Mouse (Mus musculus) T-helper 17 cell (primary cell): Measurements from ENCODE around the gene Icos.

Experiments
- in situ Hi-C, 2 experiments: fragments of 300-600 bp; cut with MboI, MseI; formaldehyde crosslinking; loops; 1 replicate in 1 of 2; 2 replicates in 1 of 2; pipeline ENCODE4 v1.15.1; 2025; ENCODE audit warnings: high pct_unique_total_duplicates in 2 of 2

Icos gene

GRCm38 (mm10) chr1:61027519-61027918, 49.8 kb downstream of the Icos start:
- in situ Hi-C loops = loop anchor here in 1 of 2 experiments (25.0 kb wide), 1 partner anchor 1535 kb away; no protein-coding TSS in a partner anchor

GRCm38 (mm10) chr1:61029919-61030318, 52.2 kb downstream of the Icos start:
- in situ Hi-C loops = loop anchor here in 1 of 2 experiments (25.0 kb wide), 1 partner anchor 1532 kb away; no protein-coding TSS in a partner anchor

DNA sequence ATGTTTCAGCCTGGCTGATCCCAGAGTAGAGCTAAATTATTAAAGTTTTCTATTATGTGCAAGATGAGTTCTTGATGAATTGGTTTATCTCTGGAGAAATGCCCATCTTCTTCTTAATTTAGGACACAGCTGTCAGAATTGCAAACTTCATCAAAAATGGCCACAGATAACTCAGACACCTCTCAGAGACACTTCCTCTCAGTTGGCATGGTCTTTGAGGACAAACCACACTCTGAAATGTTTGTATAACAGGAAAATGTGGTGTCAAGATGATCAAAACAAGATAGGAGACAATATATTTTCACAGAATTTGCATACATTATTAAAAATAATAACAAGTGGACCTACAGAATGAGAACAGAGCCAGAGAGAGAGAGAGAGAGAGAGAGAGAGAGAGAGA, 52.8 kb downstream of the Icos start:
- in situ Hi-C loops = loop anchor here in 1 of 2 experiments (25.0 kb wide), 1 partner anchor 1532 kb away; no protein-coding TSS in a partner anchor

DNA sequence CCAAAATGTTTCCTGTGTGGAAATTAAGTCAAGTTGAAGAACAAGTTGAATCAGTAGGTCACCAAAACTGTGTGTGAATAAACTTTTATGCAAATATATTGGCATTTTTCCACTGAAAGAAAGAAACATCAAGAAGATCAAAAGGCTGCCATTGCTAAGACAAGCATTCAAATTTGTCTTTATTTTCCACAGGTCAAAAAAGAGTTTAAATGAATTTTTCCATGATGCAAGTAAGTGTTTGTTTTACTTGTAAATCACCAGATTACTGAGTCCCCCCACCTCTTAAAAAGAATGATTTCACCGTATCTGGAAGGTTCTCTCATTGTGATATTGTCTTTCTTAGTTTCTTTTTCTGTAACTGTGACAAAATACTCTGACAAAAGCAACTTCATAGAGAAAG, 57.5 kb downstream of the Icos start:
- in situ Hi-C loops = loop anchor here (5.0 to 25.0 kb wide), 2 partner anchors 53 to 1527 kb away; no protein-coding TSS in a partner anchor

DNA sequence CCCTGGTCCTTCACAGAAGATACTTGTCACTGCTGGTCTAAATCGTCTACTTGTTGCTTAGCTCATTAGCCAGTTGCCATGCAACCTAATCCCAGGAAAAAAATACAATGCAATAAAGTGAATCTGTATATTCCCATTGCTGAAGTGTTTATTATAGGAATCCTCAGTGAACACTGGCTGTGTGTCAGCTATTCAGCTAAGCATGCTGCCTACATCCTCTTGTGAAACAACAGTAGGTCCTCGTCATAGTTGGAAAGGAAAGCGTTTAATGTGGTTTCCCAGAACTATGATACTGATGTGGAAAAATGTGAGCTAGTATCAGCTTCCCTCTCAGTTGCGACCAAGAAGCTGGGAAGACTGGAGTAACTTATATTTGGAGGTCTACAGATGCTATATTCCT, 60.5 kb downstream of the Icos start:
- in situ Hi-C loops = loop anchor here (5.0 to 25.0 kb wide), 2 partner anchors 56 to 1524 kb away; no protein-coding TSS in a partner anchor

- in situ Hi-C loops = loop anchor here (5.0 to 25.0 kb wide), 2 partner anchors 57 to 1523 kb away; no protein-coding TSS in a partner anchor
Observed at GRCm38 (mm10) chr1:61039310-61039709, 61.6 kb downstream of the Icos start.

DNA sequence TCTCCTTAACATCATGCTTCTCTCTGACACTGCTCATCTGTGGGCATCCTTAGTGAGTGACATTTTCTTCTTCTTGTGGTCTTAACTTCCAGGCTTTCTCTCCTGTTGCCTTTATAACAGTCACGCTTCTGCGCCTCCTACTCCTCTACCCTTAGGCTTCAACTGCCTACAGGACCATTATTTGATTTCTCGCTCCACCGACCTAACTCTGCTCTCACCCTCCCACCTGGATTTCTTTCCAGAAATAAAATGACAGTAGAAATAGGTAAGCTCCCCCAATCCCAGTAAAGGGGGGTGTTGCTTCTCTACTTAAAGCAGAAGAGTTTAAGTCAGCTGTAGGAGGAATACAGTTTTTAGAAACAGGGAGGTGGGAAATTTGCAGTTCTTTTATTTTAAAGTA, 62.7 kb downstream of the Icos start:
- in situ Hi-C loops = loop anchor here (10.0 to 25.0 kb wide), 2 partner anchors 266 to 1522 kb away; no protein-coding TSS in a partner anchor

DNA sequence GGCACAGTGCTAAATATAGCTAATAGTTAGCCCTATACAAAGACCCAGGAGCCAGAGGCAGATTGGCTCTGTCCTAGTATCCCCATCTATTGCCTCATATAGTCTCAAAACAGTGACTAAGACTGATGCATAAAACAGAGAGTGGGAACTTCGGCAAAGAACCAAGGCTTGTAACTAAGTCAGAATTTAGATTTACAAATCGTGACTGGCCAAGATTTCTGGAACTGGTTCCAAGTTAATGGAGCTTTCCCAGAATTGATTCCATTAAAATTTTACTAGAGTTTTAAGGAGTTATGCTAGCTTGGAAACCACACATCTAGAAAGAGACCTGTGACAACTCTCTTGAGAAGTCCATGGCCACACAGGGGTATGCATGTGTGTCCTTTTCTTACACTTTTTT, 65.1 kb downstream of the Icos start:
- in situ Hi-C loops = loop anchor here (10.0 to 25.0 kb wide), 2 partner anchors 268 to 1519 kb away; no protein-coding TSS in a partner anchor

- in situ Hi-C loops = loop anchor here (5.0 to 25.0 kb wide), 4 partner anchors 69 to 1516 kb away; partner anchors contain the start of gene Icos (in 1 of the 2)
Observed at GRCm38 (mm10) chr1:61046055-61046705, 68.5 kb downstream of the Icos start.

DNA sequence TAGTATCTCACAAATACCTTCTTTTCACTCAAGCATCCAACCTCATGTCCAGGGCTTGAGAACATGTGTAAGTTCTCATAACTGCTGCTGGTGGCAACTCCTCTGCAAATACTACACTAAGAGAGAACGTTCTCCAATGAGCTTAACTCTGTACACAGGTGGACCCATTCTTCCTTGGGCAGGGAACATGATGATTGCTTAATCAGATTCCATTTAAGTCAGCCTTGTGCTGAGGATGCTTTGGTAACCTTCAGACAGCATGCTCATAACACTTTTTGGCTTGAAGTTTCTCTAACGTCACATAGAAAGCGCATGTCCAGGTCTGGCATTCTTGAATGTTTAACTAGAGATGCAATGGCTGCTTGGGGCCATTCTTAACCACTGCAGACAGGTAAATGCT, 69.6 kb downstream of the Icos start:
- in situ Hi-C loops = loop anchor here (5.0 to 25.0 kb wide), 4 partner anchors 70 to 1515 kb away; partner anchors contain the start of gene Icos (in 1 of the 2)
